Mouse (Mus musculus) adrenal gland, adult (tissue): ENCODE measurements around the gene Gys1.
"Not testable (repeated sequence)": the region's sequence is repeated elsewhere in the genome, so short reads cannot be mapped to it uniquely, and the experiment has no call there.

Experiments
- DNase-seq, 2 experiments: peaks; one replicate each; pipeline ENCODE4 v3.0.0; 2022 to 2023; ENCODE audit warnings: low spot score in 1 of 2; ENCODE audit not compliant: inconsistent age in 2 of 2

Gene Gys1

GRCm38 (mm10) chr7:45455932-45456696 is 21.5 kb downstream of the Gys1 start:
- DNase-seq, result peak in 1 of 2 experiments; percentile 44

- peak; percentile 42 to 69 for DNase-seq
Observed at GRCm38 (mm10) chr7:45456721-45457203, 22.1 kb downstream of the Gys1 start.

DNA sequence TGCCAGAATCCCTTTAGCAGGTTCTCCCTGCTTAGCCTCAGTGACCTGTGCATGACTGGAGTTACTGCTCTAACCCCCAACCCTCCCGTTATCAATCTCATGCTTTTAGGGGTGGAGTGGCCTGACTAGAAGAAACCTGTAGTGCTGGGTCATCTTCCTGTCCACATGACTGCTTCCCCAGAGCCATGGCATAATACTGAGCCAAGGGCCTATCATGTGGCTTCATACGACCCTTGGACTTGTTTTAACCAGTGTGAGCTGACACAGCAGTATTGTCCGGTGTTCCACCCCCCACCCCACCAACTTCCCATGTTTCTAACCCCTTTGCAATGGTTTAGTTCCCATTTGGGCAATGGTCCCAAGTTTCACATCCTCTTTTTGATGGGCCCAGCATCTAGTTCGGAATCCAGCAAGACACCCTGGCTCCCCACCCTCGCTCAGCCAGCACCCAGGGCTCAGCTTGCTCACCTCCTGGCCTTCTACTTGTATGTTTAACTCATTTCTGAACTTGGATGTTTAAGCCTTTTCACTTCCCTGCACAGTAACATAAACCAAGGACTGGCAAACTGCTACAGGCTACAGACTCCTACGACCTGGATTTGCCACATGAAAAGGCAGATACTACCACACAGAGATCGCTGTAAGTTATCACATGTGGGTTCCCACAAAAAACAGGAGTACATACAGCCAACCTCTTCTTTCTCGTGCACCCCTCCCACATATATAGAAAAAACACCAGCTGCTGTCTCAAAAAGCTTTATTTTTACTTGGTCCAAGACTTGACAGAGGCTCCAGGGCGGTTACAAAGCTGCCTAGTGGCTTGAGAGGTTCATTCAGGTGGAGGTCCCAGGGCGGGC is 22.8 kb downstream of the Gys1 start:
- peak in 1 of 2 experiments; percentile 74 for DNase-seq

GRCm38 (mm10) chr7:45458748-45459563 is 24.3 kb downstream of the Gys1 start:
- DNase-seq, result peak; percentile 77 to 90

DNA sequence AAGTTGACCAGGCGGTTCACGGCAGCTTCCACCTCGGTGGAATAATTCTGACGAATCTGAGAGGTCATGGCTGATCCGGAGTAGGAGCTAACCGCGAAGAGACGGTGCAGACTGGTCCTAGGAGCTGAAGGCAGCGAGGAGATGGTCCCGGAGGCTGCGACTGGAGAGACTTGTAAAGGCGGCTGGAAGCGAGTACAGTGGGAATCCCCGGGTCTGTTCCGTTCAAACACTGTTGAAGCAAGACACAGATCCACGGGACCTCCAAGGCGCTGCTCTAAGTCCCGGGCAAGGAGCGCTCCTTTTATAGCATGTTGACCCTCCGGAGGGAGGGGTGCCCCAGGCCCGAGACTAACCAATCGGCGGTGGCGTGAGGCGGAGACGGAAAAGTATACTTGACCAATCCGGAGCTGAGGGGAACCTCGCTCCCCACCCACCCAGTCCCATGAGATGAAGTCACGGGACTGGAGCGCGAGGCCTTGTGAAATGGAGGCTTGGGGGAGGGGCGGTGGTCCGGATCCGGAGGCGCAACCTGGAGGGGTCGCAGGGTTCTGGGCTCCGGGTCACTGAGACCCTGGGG is 25.0 kb downstream of the Gys1 start, which contains the start of gene Ftl1:
Gene Ftl1 (minus strand): TSS at position 321 of the 577 bp plus-strand sequence.
- peak; percentile 98 to 99 for DNase-seq

DNA sequence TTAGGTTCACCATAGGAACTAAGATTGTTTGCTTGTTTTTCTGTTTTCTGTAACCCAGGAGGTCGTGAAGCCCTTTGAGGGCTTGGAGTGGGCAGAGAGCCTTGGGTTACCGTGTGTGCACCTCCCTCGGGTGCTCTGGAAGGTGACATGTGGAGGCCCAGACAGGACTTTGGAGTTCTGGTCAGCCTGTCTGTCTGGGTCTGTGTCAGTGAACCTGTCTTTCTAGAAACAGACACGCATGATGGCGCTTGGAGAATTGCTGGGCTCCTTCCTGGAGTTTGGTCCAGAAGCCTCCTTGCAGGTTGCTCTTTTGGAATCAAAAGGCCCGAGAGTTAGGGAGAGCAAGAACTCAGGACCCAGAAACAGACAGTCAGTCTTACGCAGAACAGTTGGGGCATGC is 25.7 kb downstream of the Gys1 start:
- DNase-seq, result no peak

GRCm38 (mm10) chr7:45460860-45461314 is 26.2 kb downstream of the Gys1 start:
- peak; percentile 89 to 95 for DNase-seq

DNA sequence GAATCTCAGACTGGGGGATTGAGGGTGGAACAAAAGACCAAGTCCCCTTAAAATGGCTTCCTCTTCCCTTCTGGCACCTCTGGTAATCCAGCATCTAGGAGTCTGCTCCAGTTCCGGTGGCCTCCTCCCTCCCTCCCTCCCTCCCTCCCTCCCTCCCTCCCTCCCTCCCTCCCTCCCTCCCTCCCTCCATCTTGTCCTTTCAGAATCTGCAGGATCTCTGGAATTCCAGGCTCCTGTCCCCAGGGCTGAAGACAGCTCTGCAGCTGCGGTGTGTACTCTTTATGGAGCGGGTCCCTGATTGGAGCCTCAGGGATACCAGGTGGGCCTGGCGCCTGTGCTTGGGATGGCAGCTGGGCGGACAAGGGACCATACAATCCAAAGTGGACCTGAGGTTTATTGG is 26.7 kb downstream of the Gys1 start:
- peak; percentile 45 to 71 for DNase-seq

GRCm38 (mm10) chr7:45461781-45462180 is 27.1 kb downstream of the Gys1 start:
- DNase-seq, result no peak

DNA sequence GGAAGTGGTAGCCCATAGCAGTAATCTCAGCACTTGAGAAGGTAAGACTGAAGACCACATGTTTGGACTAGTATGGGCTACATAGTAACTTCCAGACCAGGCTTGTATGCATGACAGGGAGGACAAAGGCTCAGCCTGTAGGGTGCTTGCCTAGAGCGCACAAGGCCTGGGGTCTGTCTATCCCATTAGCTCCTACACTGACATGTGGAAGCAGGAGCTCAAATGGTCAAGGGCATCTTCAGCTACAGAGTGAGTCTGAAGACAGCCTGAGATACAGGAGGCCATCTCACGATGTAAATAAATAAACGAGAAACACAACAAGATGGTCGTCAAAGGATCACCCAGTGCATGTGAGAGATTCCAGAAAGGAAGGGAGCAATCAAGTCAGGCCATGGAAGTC is 27.7 kb downstream of the Gys1 start:
- DNase-seq, result no peak

GRCm38 (mm10) chr7:45462868-45463267 is 28.2 kb downstream of the Gys1 start:
- not testable (repeated sequence) for DNase-seq

- peak; percentile 36 to 59 for DNase-seq
Observed at GRCm38 (mm10) chr7:45463987-45464778, 29.5 kb downstream of the Gys1 start.

DNA sequence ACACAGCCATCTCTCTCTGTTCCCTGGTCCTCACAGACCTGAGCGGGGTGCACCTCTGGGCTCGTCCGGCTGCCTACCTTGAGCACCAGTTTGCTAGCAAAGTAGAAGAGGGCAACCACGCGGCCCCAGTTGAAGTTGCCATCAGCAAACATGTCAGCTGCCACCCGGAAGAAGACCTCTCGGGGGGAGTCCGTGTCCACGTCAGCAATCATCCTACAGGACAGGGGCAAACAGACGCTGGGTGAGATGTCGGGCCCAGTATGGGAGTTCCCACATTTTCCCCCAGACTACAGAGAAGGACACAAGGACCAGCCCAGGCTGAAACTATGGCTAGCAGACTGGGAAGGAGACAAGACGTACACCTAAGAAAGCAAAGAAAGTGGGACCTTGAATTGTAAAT is 30.5 kb downstream of the Gys1 start:
- peak in 1 of 2 experiments; percentile 30 for DNase-seq

DNA sequence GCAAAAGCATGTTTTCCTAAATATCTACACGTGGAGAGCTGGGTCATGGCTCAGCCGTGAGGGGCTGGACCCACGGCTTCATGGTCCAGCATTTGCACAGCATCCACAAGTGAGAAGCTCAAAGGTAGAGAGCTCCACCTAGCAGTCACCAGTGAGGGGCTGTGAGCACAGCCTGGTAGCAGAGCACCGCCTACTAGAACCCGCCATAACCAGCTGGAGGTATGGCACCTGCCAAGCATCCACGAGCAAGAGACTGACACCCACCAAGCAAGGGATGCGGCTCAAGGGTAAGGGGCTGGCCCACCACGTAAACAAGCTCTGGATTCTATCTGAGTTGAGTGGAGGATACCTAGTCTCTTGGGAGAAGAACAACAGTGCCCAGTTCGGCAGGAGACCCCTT is 30.9 kb downstream of the Gys1 start:
- peak; percentile 42 to 55 for DNase-seq

GRCm38 (mm10) chr7:45466283-45467089 is 31.8 kb downstream of the Gys1 start, which contains the start of gene Bax:
Gene Bax (minus strand): TSS chr7:45466898.
- peak; percentile 97 to 98 for DNase-seq

DNA sequence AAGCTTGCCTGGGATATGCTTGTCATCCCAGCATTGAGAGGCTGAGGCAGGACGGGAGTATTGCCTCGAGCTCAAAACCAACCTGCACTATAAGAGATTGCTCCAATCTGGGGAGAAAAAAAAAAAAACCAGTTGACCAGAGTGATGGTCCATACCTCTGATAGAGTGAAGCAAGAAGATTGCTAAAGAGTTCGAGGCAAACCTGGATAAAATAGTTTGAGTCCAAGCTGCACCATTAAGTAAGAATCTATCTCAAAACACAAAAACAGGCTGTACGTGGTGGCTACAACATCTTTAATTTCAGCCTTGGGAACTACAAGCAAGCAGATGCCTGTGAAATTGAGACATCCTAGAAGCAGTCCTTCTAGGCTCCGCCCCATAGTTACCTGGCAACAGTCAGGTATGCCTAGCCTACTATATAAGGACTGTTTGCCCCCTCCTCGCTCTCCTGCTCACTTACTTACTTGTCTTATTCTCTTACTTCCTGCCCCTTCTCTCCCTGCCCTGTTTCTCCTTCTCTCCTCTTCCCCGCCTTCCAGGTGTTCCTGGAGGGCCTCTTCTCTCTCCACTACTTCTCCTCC is 32.5 kb downstream of the Gys1 start:
- peak in 1 of 2 experiments; percentile 34 for DNase-seq

DNA sequence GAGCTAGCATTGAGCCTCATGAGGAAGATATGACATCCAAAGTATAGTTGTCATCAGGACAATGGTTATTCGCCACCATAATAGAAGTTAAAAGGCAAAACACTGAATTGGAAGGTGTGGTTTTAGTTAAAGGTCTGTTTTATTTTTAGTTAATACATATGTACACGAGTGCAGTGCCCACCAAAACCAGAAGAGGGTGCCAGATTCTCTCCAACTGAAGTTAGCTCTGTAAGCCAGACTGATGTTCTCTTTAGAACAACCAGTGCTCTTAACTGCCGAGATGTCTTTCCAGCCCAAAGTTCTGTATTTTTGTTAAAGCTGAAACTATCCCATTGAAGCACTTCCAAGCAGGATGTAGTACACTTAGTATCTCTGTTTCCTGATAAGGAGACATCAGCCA is 36.2 kb downstream of the Gys1 start:
- peak; percentile 68 to 90 for DNase-seq

- DNase-seq, result peak; percentile 57 to 83
Observed at GRCm38 (mm10) chr7:45475291-45475969, 40.8 kb downstream of the Gys1 start.
